Mouse (Mus musculus) lung, postnatal 0 days (tissue): Measurements from ENCODE around the gene Lrguk.

Source experiments
- CTCF ChIP-seq: IDR thresholded peaks from 2 replicates; pipeline ENCODE4 v1.5.1; 2016; ENCODE audit warnings: antibody characterized with exemption, mild to moderate bottlenecking
- EP300 ChIP-seq: IDR thresholded peaks from 2 replicates; pipeline ENCODE4 v1.6.1; 2016; ENCODE audit warnings: antibody characterized with exemption, mild to moderate bottlenecking, control low read depth

DNA sequence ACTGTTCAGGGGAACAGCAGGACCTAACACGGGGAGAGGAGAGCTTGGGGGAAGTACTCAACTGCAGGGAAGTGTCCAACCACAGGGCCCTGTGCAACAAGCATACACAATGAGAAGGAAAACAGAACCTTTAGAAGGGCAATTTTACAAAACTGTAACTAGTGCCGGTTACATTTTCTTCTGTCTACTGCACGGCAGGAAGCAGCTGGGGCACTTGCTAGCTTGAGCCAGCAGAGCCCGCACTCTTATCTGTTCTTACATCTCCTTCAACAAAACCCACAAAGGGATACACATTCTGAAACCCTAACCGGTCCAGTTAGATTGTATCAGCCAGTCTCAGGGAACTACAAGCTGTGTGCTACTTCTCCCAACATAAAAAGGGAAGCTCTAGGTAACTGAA, 126.8 kb downstream of the Lrguk start:
- no peak for TF ChIP-seq CTCF
- TF ChIP-seq EP300 = no peak
